Mouse (Mus musculus): Measurements from ENCODE around the gene Pcgf2. TPM values are rescaled to one million over a fixed set of nuclear protein-coding genes. Genes with fewer than 3 reads are reported as not detected.

The Pcgf2 gene
- polyA plus RNA-seq, 1 experiment = 29.2 TPM

GRCm38 (mm10) chr11:97698741-97699611 is 1.3 kb downstream of the Pcgf2 start:
- peak overlapping the region; percentile 91 for H3ac ChIP-seq (ENCODE audit: control insufficient read depth, insufficient read length, low read depth)
- no peak for TF ChIP-seq CEBPB (IDR thresholded peaks at IDR 0.05; ENCODE audit: low read depth)
- peak; percentile 72 for TF ChIP-seq CTCF (IDR thresholded peaks at IDR 0.05; ENCODE audit: control insufficient read depth, insufficient read depth, insufficient read length)
- TF ChIP-seq FOSL1 (IDR thresholded peaks at IDR 0.05; ENCODE audit: insufficient read depth, low read length, poor library complexity, severe bottlenecking) = no peak
- H3K79me3 ChIP-seq (ENCODE audit: low read depth) = peaks cover 54% of the 10 kb centered on the region
- H3K27me3 ChIP-seq (ENCODE audit: control insufficient read depth, insufficient read depth, insufficient read length) = no peaks in the 10 kb centered on the region
- H3K4me3 ChIP-seq (ENCODE audit: insufficient read depth, poor library complexity, severe bottlenecking) = peak overlapping the region; percentile 89
- peaks cover 62% of the 10 kb centered on the region for H3K79me2 ChIP-seq (ENCODE audit: control insufficient read depth, insufficient read depth)
- H3K36me3 ChIP-seq (ENCODE audit: control insufficient read depth, insufficient read depth) = peaks cover under 1% of the 10 kb centered on the region

GRCm38 (mm10) chr11:97697891-97698529 is 2.3 kb downstream of the Pcgf2 start:
- Histone ChIP-seq H3K79me2 (ENCODE audit: control insufficient read depth, insufficient read depth) (peaks cover 63% of the 10 kb centered on the region), H3K4me3 (ENCODE audit: insufficient read depth, poor library complexity, severe bottlenecking) (peak overlapping the region; percentile 89), H3K27me3 (ENCODE audit: control insufficient read depth, insufficient read depth, insufficient read length) (no peaks in the 10 kb centered on the region), H3K79me3 (ENCODE audit: low read depth) (peaks cover 52% of the 10 kb centered on the region), H3K36me3 (ENCODE audit: control insufficient read depth, insufficient read depth) (peaks cover 3% of the 10 kb centered on the region), H3ac (ENCODE audit: control insufficient read depth, insufficient read length, low read depth) (peak overlapping the region; percentile 91)
- TF ChIP-seq MAX (IDR thresholded peaks at IDR 0.05) (no peak), MYOD1 (IDR thresholded peaks at IDR 0.05; ENCODE audit: control insufficient read depth, insufficient read length, low read depth) (no peak), CEBPB (IDR thresholded peaks at IDR 0.05; ENCODE audit: low read depth) (no peak), CTCF (IDR thresholded peaks at IDR 0.05; ENCODE audit: control insufficient read depth, insufficient read depth, insufficient read length) (no peak), FOSL1 (IDR thresholded peaks at IDR 0.05; ENCODE audit: insufficient read depth, low read length, poor library complexity, severe bottlenecking) (no peak), USF1 (IDR thresholded peaks at IDR 0.05; ENCODE audit: low read depth) (no peak)

DNA sequence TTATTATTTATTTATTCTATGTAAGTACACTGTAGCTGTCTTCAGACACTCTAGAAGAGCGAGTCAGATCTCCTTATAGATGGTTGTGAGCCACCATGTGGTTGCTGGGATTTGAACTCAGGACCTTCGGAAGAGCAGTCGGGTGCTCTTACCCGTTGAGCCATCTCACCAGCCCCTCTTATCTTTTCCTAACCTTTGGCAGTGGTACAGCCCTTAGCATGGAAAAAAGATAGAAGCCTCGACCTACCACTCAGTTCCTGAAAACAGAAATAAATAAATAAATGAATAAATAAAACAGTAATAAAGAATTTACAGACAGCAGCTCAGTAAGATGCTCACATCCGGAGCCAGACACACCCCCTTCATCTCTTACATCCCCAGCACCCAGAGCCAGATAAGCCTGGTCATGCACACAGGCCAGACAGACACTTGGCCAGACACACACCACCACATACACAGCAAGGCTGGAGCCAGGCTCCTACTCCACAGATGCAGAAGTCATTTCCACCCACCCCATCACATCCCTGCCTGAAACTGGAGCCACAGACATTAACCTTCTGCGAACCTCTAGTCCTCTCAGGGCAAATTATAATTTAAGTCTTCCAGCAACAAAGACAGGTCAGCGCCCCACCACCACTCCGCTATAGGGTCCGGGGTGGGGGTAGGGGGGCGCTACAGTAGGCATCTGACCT is 3.0 kb downstream of the Pcgf2 start:
- Histone ChIP-seq H3ac (ENCODE audit: control insufficient read depth, insufficient read length, low read depth) (no peak overlapping the region), H3K79me3 (ENCODE audit: low read depth) (peaks cover 55% of the 10 kb centered on the region), H3K4me3 (ENCODE audit: insufficient read depth, poor library complexity, severe bottlenecking) (no peak overlapping the region), H3K36me3 (ENCODE audit: control insufficient read depth, insufficient read depth) (peaks cover 9% of the 10 kb centered on the region), H3K79me2 (ENCODE audit: control insufficient read depth, insufficient read depth) (peaks cover 70% of the 10 kb centered on the region), H3K27me3 (ENCODE audit: control insufficient read depth, insufficient read depth, insufficient read length) (no peaks in the 10 kb centered on the region)
- TF ChIP-seq FOSL1 (IDR thresholded peaks at IDR 0.05; ENCODE audit: insufficient read depth, low read length, poor library complexity, severe bottlenecking) (no peak), MYOD1 (IDR thresholded peaks at IDR 0.05; ENCODE audit: control insufficient read depth, insufficient read length, low read depth) (no peak), USF1 (IDR thresholded peaks at IDR 0.05; ENCODE audit: low read depth) (no peak), CEBPB (IDR thresholded peaks at IDR 0.05; ENCODE audit: low read depth) (no peak), MYOG (IDR thresholded peaks at IDR 0.05; ENCODE audit: control insufficient read depth, extremely low read depth, insufficient read length) (no peak), CTCF (IDR thresholded peaks at IDR 0.05; ENCODE audit: control insufficient read depth, insufficient read depth, insufficient read length) (no peak), MAX (IDR thresholded peaks at IDR 0.05) (no peak)

GRCm38 (mm10) chr11:97696669-97697068 is 3.6 kb downstream of the Pcgf2 start:
- H3K27me3 ChIP-seq (ENCODE audit: control insufficient read depth, insufficient read depth, insufficient read length) = no peaks in the 10 kb centered on the region
- peaks cover 55% of the 10 kb centered on the region for H3K79me3 ChIP-seq (ENCODE audit: low read depth)
- H3K36me3 ChIP-seq (ENCODE audit: control insufficient read depth, insufficient read depth) = peaks cover 15% of the 10 kb centered on the region
- H3ac ChIP-seq (ENCODE audit: control insufficient read depth, insufficient read length, low read depth) = no peak overlapping the region
- H3K4me3 ChIP-seq (ENCODE audit: insufficient read depth, poor library complexity, severe bottlenecking) = no peak overlapping the region
- TF ChIP-seq CEBPB (IDR thresholded peaks at IDR 0.05; ENCODE audit: low read depth) (no peak), MAX (IDR thresholded peaks at IDR 0.05) (no peak), USF1 (IDR thresholded peaks at IDR 0.05; ENCODE audit: low read depth) (no peak), FOSL1 (IDR thresholded peaks at IDR 0.05; ENCODE audit: insufficient read depth, low read length, poor library complexity, severe bottlenecking) (no peak), MYOD1 (IDR thresholded peaks at IDR 0.05; ENCODE audit: control insufficient read depth, insufficient read length, low read depth) (no peak), CTCF (IDR thresholded peaks at IDR 0.05; ENCODE audit: control insufficient read depth, insufficient read depth, insufficient read length) (no peak), MYOG (IDR thresholded peaks at IDR 0.05; ENCODE audit: control insufficient read depth, extremely low read depth, insufficient read length) (no peak)
- H3K79me2 ChIP-seq (ENCODE audit: control insufficient read depth, insufficient read depth) = peaks cover 73% of the 10 kb centered on the region

- TF ChIP-seq FOSL1 (IDR thresholded peaks at IDR 0.05; ENCODE audit: insufficient read depth, low read length, poor library complexity, severe bottlenecking) (no peak), CTCF (IDR thresholded peaks at IDR 0.05; ENCODE audit: control insufficient read depth, insufficient read depth, insufficient read length) (no peak), MYOG (IDR thresholded peaks at IDR 0.05; ENCODE audit: control insufficient read depth, extremely low read depth, insufficient read length) (no peak), MYOD1 (IDR thresholded peaks at IDR 0.05; ENCODE audit: control insufficient read depth, insufficient read length, low read depth) (no peak), MAX (IDR thresholded peaks at IDR 0.05) (no peak), CEBPB (IDR thresholded peaks at IDR 0.05; ENCODE audit: low read depth) (no peak), USF1 (IDR thresholded peaks at IDR 0.05; ENCODE audit: low read depth) (no peak)
- peaks cover 23% of the 10 kb centered on the region for H3K36me3 ChIP-seq (ENCODE audit: control insufficient read depth, insufficient read depth)
- peaks cover 73% of the 10 kb centered on the region for H3K79me2 ChIP-seq (ENCODE audit: control insufficient read depth, insufficient read depth)
- H3ac ChIP-seq (ENCODE audit: control insufficient read depth, insufficient read length, low read depth) = no peak overlapping the region
- peaks cover 55% of the 10 kb centered on the region for H3K79me3 ChIP-seq (ENCODE audit: low read depth)
- no peak overlapping the region for H3K4me3 ChIP-seq (ENCODE audit: insufficient read depth, poor library complexity, severe bottlenecking)
- no peaks in the 10 kb centered on the region for H3K27me3 ChIP-seq (ENCODE audit: control insufficient read depth, insufficient read depth, insufficient read length)
Measured at GRCm38 (mm10) chr11:97695712-97696401, 4.4 kb downstream of the Pcgf2 start.

All from C2C12 (cell line).